Mouse (Mus musculus) macrophage (primary cell): ENCODE data around the gene Erc2. TPM values are rescaled to one million over a fixed set of nuclear protein-coding genes. Genes with fewer than 3 reads are reported as not detected.

ENCODE experiments used
- polyA plus RNA-seq: library from polyadenylated mRNA; stranded (reverse); fragments of 250-400 nt; gene quantifications from 3 replicates; pipeline ENCODE4 v1.2.4, GENCODE M21; 2018; ENCODE audit warnings: inconsistent platforms

The Erc2 gene
- polyA plus RNA-seq, 1 experiment from 2014 or later, result not detected

Other genes with a start within 250 kb of the Erc2 start
- 10.1 to 15.1 TPM (median 14.4 TPM) in 3 replicates for gene Fam208a, start 193.6 kb upstream of the Erc2 start, polyA plus RNA-seq
- 4.7 to 13.2 TPM (median 5.3 TPM) in 3 replicates for gene Ccdc66, start 114.0 kb upstream of the Erc2 start, polyA plus RNA-seq